Mouse (Mus musculus) gastrocnemius, postnatal 4 days (tissue): ENCODE results near the gene Nap1l2. TPM values are rescaled to one million over a fixed set of nuclear protein-coding genes. Genes with fewer than 3 reads are reported as not detected.
"Not testable (repeated sequence)": the region's sequence is repeated elsewhere in the genome, so short reads cannot be mapped to it uniquely, and the experiment has no call there.

ENCODE experiments used
- DNase-seq, 2 experiments: peaks; one replicate each; pipeline ENCODE4 v3.0.0; 2021 to 2022; ENCODE audit warnings: low spot score in 2 of 2, mixed read lengths in 2 of 2
- long read RNA-seq, 2 experiments: library from polyadenylated mRNA; stranded (forward); transcript quantifications; one replicate each; pipeline ENCODE4 v2.0.0; 2021
- total RNA-seq, 2 experiments: library from RNA; stranded (reverse); gene quantifications; 2 replicates each; pipeline ENCODE4 v1.2.3; 2021

The Nap1l2 gene
- not detected for total RNA-seq
- long read RNA-seq, experiment 1 = 0 reads
- long read RNA-seq, experiment 2 = 0 reads

DNA sequence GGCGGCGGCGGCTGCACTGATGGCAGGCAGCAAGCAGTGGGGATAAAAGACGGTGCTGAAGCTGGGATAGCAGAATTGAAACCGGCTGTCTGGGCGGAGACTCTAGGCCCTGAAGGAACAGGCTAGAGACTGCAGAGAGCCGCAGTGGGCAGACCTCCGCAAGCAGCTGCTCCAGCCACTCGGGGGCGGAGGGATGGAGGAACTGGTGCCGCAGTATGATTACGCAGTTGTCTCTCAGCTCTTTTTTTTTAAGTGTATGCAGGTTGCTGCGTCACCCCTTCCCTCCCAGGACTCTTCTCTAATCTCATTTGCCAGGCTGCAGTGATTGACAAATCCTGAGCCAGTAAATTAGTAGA is at the start of gene Nap1l2:
Nap1l2 (minus strand) TSS at position 210 of the 356 bp plus-strand sequence.
- peak in 1 of 2 experiments; percentile 8 for DNase-seq

DNA sequence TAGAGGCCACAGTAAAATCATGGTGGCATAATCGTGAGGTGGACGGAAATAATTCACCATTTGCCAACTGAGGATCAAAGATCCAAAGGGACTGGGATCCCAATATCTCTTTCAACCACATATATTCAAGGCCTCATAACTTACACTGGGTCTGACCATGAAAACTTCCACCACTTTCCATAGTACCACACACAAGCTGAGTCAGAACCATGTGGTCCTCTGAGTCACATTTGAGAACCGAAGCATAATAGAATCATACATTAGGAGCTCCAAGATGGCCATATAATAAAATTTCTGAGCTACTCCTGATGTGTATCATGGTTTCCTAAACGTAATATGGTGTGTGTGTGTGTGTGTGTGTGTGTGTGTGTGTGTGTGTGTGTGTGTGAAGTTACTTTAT is 28.8 kb upstream of the Nap1l2 start:
- DNase-seq = no peak

DNA sequence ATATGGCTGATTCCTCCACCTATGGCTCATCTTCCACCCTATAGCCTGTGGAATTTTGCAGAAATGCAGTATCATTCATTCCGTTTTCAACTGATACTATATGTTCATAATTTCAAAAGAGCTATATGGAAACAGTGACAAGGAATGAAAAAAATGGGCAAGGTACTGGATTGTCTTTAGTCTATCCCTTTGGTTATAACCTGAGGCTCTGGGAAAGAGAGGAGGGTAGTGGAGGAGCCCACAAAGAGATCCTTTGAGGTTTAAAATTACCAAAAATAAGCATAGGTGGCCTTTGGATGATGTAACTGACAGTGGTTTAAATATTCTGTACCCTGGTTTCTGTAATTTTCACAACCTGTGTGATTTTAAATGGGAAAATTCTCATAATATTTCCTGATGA is 389 bp upstream of the Nap1l2 start:
- no peak for DNase-seq

GRCm38 (mm10) chrX:103185781-103186430 is 534 bp downstream of the Nap1l2 start:
- no peak for DNase-seq

GRCm38 (mm10) chrX:103183536-103183935 is 2.9 kb downstream of the Nap1l2 start:
- DNase-seq = no peak

DNA sequence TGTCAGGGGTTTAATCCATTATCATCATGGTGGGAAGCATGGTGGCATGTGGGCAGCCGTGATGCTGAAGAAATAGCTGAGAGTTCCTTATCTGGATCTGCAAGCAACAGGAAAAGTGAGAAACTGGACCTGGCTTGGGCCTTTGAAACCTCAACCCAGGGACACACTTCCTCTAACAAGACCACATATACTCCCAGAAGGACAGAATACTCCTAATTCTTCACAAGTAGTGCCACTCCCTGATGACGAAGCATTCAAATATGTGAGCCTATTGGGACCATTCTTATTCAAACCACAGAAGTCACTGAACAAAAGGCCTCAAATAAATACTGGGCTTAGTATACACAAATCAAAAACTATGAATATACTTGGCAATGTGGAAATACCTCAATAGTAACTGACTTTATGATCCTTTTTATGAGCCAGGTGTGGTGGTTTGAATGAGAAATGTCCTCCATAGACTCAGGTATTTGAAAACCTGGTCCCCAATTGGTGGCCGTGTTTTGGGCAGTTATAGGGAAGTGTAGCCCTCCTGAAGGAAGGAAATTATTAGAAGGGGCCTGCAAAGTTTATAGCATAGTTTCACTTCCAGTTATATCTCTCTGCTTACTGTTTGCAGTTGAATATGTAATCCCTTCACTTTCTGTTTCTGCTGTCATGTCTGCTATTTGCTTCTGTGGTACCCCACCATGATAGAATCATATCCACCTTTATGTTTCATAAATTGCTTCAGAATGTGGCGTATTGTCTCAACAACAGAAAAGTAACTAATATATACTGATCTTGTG is 6.5 kb downstream of the Nap1l2 start:
- no peak for DNase-seq

DNA sequence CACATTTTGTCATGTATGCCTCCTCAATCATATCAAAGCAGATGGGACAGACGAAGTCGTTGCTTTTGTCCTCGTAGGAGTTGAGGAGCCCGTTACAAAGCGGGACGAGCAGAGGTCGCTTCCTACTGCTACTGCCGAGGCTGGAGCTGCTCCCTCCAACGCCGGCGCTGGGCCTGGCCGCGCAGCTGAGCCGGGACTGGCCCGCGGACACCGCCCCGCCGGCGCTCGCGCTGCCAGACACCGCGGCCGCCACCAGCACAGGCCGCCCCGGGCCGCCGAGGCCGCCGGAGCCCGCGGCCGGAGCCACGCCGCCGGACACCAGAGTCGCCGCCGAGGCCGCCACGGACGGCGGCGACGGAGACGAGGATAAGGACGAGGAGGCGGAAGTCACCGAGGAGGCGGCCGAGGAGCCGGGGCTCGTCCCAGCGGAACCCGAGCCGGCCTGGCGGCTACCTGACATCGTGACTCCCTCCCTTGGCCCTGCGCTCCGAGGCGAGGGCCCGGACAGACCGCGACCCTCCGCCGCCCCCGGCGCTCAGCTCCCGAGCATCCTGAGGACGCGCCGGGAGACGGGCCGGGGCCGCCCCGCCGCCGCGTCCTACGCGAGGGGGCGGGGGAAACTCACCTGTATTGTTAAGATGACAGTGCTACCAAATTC is 21.4 kb downstream of the Nap1l2 start:
- DNase-seq = not testable (repeated sequence)

- no peak for DNase-seq
These were observed 30.3 kb downstream of the Nap1l2 start for GRCm38 (mm10) chrX:103156134-103156533.

DNA sequence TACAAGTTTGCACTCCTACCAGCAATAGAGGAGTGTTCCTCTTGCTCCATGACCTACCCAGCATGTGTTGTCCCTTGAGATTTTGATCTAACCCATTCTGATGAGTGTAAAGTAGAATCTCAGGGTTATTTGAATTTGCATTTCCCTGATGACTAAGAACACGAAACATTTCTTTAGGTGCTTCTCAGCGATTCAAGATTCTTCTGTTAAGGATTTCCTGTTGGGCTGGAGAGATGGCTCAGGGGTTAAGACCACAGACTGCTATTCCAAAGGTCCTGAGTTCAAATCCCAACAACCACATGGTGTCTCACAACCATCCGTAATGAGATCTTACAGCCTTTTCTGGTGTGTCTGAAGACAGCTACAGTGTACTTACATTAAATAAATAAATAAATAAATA is 47.9 kb downstream of the Nap1l2 start:
- DNase-seq = no peak

Other genes with a start within 250 kb of the Nap1l2 start
- not detected for gene Cdx4, start 134.8 kb upstream of the Nap1l2 start, total RNA-seq
- 1 to 10 TPM; 1.2 to 1.3 TPM for gene Chic1, start 169.8 kb upstream of the Nap1l2 start, total RNA-seq
- gene Tsx, start 227.8 kb upstream of the Nap1l2 start, total RNA-seq = under 1 TPM in 1 of 2 experiments, not detected in 1; 0.47 TPM
- gene Gm26992, start 235.4 kb upstream of the Nap1l2 start, total RNA-seq = not detected